Mouse (Mus musculus): ENCODE data around the gene Snx10.
A peak's percentile ranks its signal among the peaks of the same experiment; 100 is the strongest.
"Not testable (repeated sequence)": the region's sequence is repeated elsewhere in the genome, so short reads cannot be mapped to it uniquely, and the experiment has no call there.

Snx10 gene

GRCm38 (mm10) chr6:51523807-51524320 lies at the start of gene Snx10:
Gene Snx10, plus strand, starts transcription at chr6:51523901.
- DNase-seq (ENCODE audit: low spot score in 2 of 2) = peak in 1 of 2 experiments; percentile 55

DNA sequence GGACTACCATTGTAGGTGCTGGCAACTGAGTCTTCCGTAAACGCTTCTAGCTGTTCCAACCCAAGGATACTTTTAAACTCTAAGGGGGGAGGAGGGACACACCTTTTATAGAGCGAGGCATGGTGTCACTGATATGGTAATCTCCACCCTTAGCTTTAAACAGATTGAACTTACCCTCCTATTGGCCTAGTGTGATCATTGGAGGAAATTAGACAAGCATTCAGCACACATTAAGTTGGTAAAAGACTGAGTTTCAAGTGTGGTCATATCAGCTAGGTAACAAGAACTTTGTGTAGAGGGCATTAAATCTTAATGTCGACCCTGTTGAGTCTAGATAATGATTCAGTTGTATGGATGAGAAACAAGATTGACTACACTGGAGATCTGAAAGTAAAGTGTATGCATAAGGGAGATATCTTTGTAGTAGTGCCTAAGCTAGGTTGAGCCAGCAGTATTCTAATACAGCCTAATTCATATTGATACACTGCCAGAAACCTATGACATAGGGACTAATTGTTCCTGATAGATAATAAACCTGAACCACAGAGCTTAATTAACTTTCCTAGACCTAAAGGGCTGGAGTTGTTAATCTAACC lies 44.5 kb upstream of the Snx10 start:
- DNase-seq (ENCODE audit: low spot score in 2 of 2) = no peak

DNA sequence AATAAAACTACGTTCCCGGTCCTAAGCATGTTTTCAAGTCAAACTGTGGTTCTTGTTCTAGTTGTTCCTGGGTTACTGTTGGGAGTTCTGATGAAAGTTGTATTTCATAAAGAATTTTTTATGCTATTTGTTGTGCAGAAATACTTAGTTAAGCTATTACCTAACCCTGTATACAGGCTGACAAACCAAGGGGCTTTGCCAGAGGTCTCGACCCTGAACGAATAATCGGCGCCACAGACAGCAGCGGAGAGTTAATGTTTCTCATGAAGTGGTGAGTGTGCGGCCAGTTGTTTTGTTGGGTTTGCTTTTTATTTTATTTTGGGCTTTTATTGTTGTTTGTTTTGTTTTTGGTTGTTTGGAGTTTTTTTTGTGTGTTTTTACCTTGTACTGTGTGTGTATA lies 42.2 kb upstream of the Snx10 start:
- no peak for DNase-seq (ENCODE audit: low spot score in 2 of 2)

DNA sequence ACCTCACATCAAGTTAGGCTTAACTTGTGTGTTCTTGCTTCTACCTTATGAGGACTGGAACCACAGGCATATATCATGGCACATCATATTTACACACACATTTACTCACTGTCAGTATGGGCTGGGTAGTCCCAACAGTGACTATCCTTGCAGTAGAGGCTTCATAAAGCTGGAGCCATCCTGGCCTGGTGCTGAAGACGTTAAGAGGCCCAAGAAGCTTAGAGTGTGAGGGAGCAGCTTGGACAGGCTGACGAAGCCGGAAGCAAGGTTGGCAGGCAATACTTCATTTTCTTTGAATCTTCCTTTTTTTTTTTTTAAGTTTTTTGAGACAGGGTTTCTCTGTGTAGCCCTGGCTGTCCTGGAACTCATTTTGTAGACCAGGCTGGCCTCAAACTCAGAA lies 39.8 kb upstream of the Snx10 start:
- no peak for DNase-seq (ENCODE audit: low spot score in 2 of 2)

GRCm38 (mm10) chr6:51484556-51484955 lies 39.1 kb upstream of the Snx10 start:
- not testable (repeated sequence) for DNase-seq (ENCODE audit: low spot score in 2 of 2)

GRCm38 (mm10) chr6:51485646-51486045 lies 38.1 kb upstream of the Snx10 start:
- DNase-seq (ENCODE audit: low spot score in 2 of 2) = no peak

DNA sequence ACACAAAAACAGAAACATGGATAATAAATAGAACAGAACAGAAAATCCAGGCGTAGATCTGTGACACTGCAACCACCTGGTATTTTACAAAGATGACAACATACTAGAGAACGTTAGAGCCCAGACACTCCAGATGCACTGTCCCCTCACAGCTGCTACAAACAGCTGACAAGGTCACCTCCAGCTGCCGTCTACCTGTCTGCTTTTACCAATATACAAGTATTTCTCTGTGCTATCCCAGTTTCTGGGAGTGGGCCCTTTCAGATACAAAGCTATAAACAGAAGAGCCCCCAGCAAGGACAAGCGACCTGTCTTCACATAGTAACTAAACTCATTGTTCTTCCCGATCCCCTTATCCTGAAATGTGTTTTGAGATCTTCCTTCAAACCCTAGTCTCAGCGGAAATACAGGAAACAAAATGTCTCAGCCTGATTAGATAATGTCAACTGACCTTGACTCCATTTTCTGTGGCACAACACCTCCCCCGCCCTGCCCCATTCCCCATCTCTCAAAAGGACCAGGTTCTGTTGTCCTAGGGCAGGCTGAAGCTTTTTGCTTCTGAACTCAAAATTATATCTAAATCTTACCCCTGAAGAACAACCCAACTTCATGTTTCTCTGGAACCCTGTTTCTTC lies 37.5 kb upstream of the Snx10 start:
- no peak for DNase-seq (ENCODE audit: low spot score in 2 of 2)

DNA sequence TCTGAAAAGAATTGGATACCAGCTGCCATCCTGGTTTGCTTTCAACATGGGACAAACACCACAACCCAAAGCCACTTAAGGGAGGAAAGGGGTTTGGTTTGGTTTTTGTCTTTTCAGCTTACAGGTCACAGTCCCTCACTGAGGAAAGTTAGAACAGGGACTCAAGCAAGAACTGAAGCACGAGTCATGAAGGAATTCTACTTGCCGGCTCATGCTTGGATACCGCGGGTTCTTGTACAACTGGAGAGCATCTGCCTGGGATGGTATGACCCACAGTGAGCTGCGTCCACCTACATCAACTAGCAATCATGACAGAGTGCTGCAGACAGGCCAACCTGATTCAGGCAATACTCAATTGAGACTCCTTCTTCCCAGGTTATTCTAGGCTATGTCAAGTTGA lies 37.0 kb upstream of the Snx10 start:
- DNase-seq (ENCODE audit: low spot score in 2 of 2) = no peak

- no peak for DNase-seq (ENCODE audit: low spot score in 2 of 2)
Observed at GRCm38 (mm10) chr6:51489787-51490186, 33.9 kb upstream of the Snx10 start.

GRCm38 (mm10) chr6:51497321-51498111 lies 26.2 kb upstream of the Snx10 start:
- DNase-seq (ENCODE audit: low spot score in 2 of 2) = no peak

DNA sequence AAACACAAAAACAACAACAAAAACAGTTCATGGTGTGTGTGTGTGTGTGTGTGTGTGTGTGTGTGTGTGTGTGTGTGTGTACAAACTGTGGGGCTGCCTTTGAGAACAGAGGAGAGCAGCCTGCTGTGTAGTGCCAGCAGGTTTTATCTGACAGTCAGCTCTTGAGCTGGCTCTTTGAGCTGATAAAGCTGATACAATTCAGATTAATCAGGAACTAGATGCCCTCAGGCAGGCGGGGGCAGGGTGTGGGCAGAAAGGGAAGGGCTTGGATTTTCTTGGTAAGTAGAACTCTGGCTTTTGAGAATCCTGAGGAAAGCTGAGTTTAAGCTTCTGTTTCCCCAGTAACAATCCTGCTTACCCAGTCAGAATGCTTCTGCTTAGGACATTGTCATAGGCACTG lies 18.0 kb upstream of the Snx10 start:
- no peak for DNase-seq (ENCODE audit: low spot score in 2 of 2)

- no peak for DNase-seq (ENCODE audit: low spot score in 2 of 2)
Observed at GRCm38 (mm10) chr6:51507556-51507955, 16.1 kb upstream of the Snx10 start.

DNA sequence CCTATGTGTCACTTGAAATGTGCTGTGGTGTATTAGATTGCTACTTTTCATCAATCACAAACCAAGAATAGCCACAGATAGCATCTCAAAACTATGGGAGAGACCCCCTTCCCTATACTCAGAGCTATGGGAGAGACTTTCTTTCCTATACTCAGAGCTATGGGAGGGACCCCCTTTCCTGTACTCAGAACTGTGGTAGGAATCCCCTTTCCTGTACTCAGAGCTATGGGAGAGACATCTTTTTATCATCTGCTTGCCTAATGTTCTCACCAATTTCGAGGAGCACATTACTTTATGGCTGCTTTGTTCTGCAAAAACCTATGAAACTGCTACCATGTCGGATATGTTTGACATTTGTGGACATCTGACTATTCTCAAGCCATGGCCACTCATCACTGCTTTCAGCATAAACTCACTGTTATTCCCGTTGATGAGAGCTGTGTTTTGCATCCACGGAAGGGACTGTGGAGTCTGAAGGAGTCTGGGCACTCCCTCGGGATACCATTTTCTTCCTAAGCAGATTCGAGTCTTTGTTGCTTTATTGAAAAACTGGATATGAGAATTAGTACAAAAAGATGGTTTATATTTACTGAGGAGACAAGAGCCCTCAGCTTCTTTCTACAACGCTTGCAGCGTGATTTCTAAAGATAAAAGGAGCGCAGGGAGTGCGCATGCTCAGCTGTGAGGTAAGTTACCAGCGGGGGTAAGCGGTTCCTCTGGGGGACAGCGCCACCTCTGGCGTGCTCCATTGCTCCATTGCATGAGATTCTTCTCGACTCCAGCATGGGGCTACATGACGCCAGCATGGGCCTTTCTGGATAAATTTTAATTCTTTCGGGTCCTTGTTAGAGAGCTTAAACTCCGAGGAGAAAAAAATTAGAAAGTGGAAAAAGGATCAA lies 14.7 kb upstream of the Snx10 start:
- peak; percentile 20 to 79 for DNase-seq (ENCODE audit: low spot score in 2 of 2)

GRCm38 (mm10) chr6:51510094-51510493 lies 13.6 kb upstream of the Snx10 start:
- DNase-seq (ENCODE audit: low spot score in 2 of 2) = no peak

DNA sequence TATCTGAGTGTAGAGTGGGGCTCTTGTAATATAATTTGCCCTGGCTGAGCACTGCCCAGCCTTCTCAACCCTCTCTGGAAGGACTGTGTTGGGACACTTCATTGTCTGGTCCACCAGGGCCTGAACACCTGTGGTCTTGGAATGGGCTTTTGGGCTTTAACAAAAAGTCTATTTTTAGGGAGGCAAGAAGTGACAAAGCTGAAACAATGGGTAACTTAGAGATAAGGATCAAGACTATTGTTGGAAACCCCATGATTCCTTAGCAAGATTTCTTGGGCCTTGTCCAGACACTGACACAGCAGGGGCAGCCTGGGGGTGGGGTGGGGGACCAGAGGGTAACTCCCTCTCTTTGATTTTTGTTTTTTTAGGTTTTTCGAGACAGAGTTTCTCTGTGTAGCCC lies 12.8 kb upstream of the Snx10 start:
- no peak for DNase-seq (ENCODE audit: low spot score in 2 of 2)

DNA sequence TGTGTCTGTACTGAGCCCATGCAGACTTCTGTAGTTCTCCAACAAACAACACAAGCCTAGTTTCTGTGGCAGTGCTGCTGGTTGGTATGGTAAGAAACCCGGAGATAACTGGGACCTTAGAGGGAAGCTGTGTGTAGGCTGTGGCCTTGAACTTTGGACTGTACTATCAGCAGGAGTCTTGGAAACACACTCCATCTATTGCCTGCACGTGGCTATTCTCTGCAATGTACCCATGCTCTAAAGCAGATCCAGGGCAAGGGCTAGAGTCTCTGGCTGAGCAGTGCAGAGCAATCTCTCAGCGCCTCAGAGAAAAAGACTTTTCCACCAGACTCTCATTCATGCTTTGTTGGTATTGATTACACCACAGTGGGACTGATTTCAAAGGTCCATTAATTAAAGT lies 10.0 kb upstream of the Snx10 start:
- no peak for DNase-seq (ENCODE audit: low spot score in 2 of 2)

- no peak for DNase-seq (ENCODE audit: low spot score in 2 of 2)
Observed at GRCm38 (mm10) chr6:51514860-51515259, 8.8 kb upstream of the Snx10 start.

GRCm38 (mm10) chr6:51523310-51523709 lies 391 bp upstream of the Snx10 start:
- no peak for DNase-seq (ENCODE audit: low spot score in 2 of 2)

GRCm38 (mm10) chr6:51524321-51524931 lies 725 bp downstream of the Snx10 start:
- DNase-seq (ENCODE audit: low spot score in 2 of 2) = no peak

GRCm38 (mm10) chr6:51525001-51525400 lies 1.3 kb downstream of the Snx10 start:
- DNase-seq (ENCODE audit: low spot score in 2 of 2) = no peak

DNA sequence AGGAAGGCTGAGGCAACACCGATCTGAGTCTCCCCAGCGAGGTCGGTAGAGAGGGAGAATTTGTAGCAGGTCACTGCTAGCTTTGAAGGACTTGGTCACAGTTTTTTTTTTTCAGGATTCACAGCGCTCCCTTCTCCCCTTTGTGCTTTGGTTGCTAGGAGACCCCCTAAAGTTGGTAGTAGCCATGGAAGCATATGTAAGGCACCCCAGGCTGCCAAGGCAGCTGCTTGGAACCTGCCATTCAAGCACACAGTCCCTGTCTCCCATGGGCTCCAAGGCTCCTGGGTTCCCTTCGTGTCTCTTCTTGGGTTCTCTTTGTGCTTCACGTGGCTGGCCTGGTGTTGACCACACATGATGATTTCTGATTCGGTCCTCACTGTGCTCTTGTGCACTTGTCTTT lies 5.8 kb downstream of the Snx10 start:
- DNase-seq (ENCODE audit: low spot score in 2 of 2) = no peak
